Mouse (Mus musculus): ENCODE measurements at regions not wholly inside any gene's neighbourhood (a gene's known extent, or its start where the extent isn't known, plus 50 kb on each side); places are given as distances from the start of the nearest gene placed in this dataset.

- TF ChIP-seq POLR2A (IDR thresholded peaks at IDR 0.05; ENCODE audit: borderline replicate concordance, extremely low read depth, low read depth, low read length) (no peak), CTCF (IDR thresholded peaks at IDR 0.05; ENCODE audit: insufficient read depth, low read length) (no peak)
Observed at GRCm38 (mm10) chr1:35862196-35862595, 206.0 kb upstream of the Hs6st1 start.

All from lung, adult 2 months (tissue).